Mouse (Mus musculus) erythroblast, embryonic 14.5 days (primary cell): ENCODE data around the gene E2f2.

ENCODE experiments used
- GATA1 ChIP-seq: IDR thresholded peaks from 2 replicates; pipeline ENCODE4 v1.6.1; 2012; ENCODE audit warnings: low read length, inconsistent platforms, mixed read lengths
- TAL1 ChIP-seq: IDR thresholded peaks from 3 replicates; pipeline ENCODE4 v1.6.1; 2012; ENCODE audit warnings: low read length, inconsistent platforms, mixed read lengths

GRCm38 (mm10) chr4:136146712-136147154 lies 25.5 kb upstream of the E2f2 start:
- TF ChIP-seq TAL1 (no peak), GATA1 (no peak)
